10 mouse cellular contexts compared by ENCODE assay signal in genomic region chr8:105446127-105446552, GRCm38 (mm10). TPM values are rescaled to one million over a fixed set of nuclear protein-coding genes. Genes with fewer than 3 reads are reported as not detected.
DNase-seq lines count a peak whose midpoint lies in the region; ATAC-seq and TF ChIP-seq lines count a peak whose summit lies in the region.
"Had no signal": no experiment of that assay in that cellular context is flagged by ENCODE, and none has a peak within 500 bp of the region (broad histone marks: within the 10 kb centered on the region; RNA-seq: fewer than 3 reads in every experiment).

No protein-coding gene starts in this region.

- H3K27me3 ChIP-seq in heart, adult 2 months (ENCODE audit: control insufficient read depth, insufficient read depth, low read length): no peaks in the 10 kb centered on the region
- no peaks in the 10 kb centered on the region for H3K27me3 ChIP-seq in midbrain, embryonic 15.5 days (replicated peaks)

- no peak for TF ChIP-seq EP300 in heart, adult 2 months (IDR thresholded peaks at IDR 0.05; ENCODE audit: insufficient read depth, low read depth, low read length)

- H3K4me3 ChIP-seq in heart, adult 2 months: no peak overlapping the region
- no peak overlapping the region for H3K4me3 ChIP-seq in midbrain, embryonic 15.5 days

- H3K4me1 ChIP-seq in heart, adult 2 months (ENCODE audit: control insufficient read depth, insufficient read depth, low read length): no peaks in the 10 kb centered on the region
- H3K4me1 ChIP-seq in midbrain, embryonic 15.5 days: peaks cover 14% of the 10 kb centered on the region

- no peaks in the 10 kb centered on the region for H3K9me3 ChIP-seq in midbrain, embryonic 15.5 days

- intact Hi-C loops in heart, adult 2 months (cut with DNase I): no loop called here
- intact Hi-C loops in heart, postnatal 36 days (cut with DNase I): no loop called here

- peak; percentile 42; the same call in 1 of the 2 replicates for ATAC-seq in midbrain, embryonic 15.5 days (replicated peaks)
- ATAC-seq in megakaryocyte progenitor cell, adult 5-6 weeks (replicated peaks; ENCODE audit: poor library complexity): no peak
- ATAC-seq in CD4-positive, CD25-positive, alpha-beta regulatory T cell, adult 4 months: no peak
- ATAC-seq: lung, postnatal 0 days had no signal

- peak; percentile 54 to 56 for DNase-seq in heart, adult 2 months
- no peak for DNase-seq in heart, postnatal 36 days
- peak; percentile 82 for DNase-seq in embryo, embryonic 10 days (ENCODE audit: low spot score)
- peak; percentile 45 for DNase-seq in heart, postnatal 4 days
- no peak for DNase-seq in urinary bladder, postnatal 4 days (ENCODE audit: low spot score in 2 of 2)

- peak overlapping the region; percentile 29 for H3K4me2 ChIP-seq in midbrain, embryonic 15.5 days

- peak overlapping the region; percentile 57 for H3K27ac ChIP-seq in heart, adult 2 months
- H3K27ac ChIP-seq in midbrain, embryonic 15.5 days: peak overlapping the region; percentile 57

- H3K9ac ChIP-seq in heart, adult 2 months (ENCODE audit: low read depth, low read length): no peak overlapping the region
- no peak overlapping the region for H3K9ac ChIP-seq in midbrain, embryonic 15.5 days

- TF ChIP-seq POLR2A in heart, adult 2 months (IDR thresholded peaks at IDR 0.05; ENCODE audit: insufficient read depth, low read depth, low read length): no peak

- no peaks in the 10 kb centered on the region for H3K79me2 ChIP-seq in heart, adult 2 months (replicated peaks; ENCODE audit: control insufficient read depth, insufficient read depth, low read length)

- no peak for TF ChIP-seq CTCF in heart, adult 2 months (IDR thresholded peaks at IDR 0.05)

- WGBS in heart, adult 2 months: 27% methylated on average over 4 of the region's 4 CpGs
- WGBS in midbrain, embryonic 15.5 days: 4% methylated on average over 4 of the region's 4 CpGs

- no peaks in the 10 kb centered on the region for H3K36me3 ChIP-seq in heart, adult 2 months (ENCODE audit: control insufficient read depth, insufficient read depth, low read length)
- no peaks in the 10 kb centered on the region for H3K36me3 ChIP-seq in midbrain, embryonic 15.5 days (replicated peaks)

RNA-seq across cellular contexts. Expression of gene Tppp3, which starts 25.2 kb away (rescaled TPM):
- total RNA-seq in heart, adult 2 months (2021): 10 to 100 TPM; 35.0 to 48.8 TPM
- polyA plus RNA-seq in heart, adult 2 months (2012; rRNA removed): 73.7 and 89.2 TPM in 2 replicates
- 10 to 100 TPM; 43.3 to 45.7 TPM for total RNA-seq in heart, postnatal 36 days (2021)
- total RNA-seq in heart, postnatal 4 days (2021): 10 to 100 TPM; 44.4 to 46.1 TPM
- 125 and 127 TPM in 2 replicates for polyA plus RNA-seq in midbrain, embryonic 15.5 days (2015; fragmentation: Nextera tagmentation; extraction: Ambion mirVana)
- 0.27 TPM in 1 of 2 replicates, not detected in the other for total RNA-seq in megakaryocyte progenitor cell, adult 5-6 weeks (2015)
- 0.57 and 2.4 TPM in 2 replicates for total RNA-seq in megakaryocyte progenitor cell, adult 5-6 weeks (2017)
- polyA plus RNA-seq in CD4-positive, CD25-positive, alpha-beta regulatory T cell, adult 4 months (2017; shearing (Covaris generic)): 1 to 10 TPM; 1.2 to 1.4 TPM

RNA-seq across cellular contexts. Expression of gene Lrrc36, which starts 32.8 kb away (rescaled TPM):
- total RNA-seq in heart, adult 2 months (2021): under 1 TPM; 0.45 to 0.47 TPM
- 0.67 and 0.94 TPM in 2 replicates for polyA plus RNA-seq in heart, adult 2 months (2012; rRNA removed)
- total RNA-seq in heart, postnatal 36 days (2021): under 1 TPM; 0.41 to 0.56 TPM
- under 1 TPM; 0.50 to 0.93 TPM for total RNA-seq in heart, postnatal 4 days (2021)
- polyA plus RNA-seq in midbrain, embryonic 15.5 days (2015; fragmentation: Nextera tagmentation; extraction: Ambion mirVana): 0.97 and 1.3 TPM in 2 replicates
- total RNA-seq in megakaryocyte progenitor cell, adult 5-6 weeks (2015): 0.30 TPM in 1 of 2 replicates, not detected in the other
- 0.91 and 1.2 TPM in 2 replicates for total RNA-seq in megakaryocyte progenitor cell, adult 5-6 weeks (2017)
- polyA plus RNA-seq in CD4-positive, CD25-positive, alpha-beta regulatory T cell, adult 4 months (2017; shearing (Covaris generic)): not detected
- polyA plus RNA-seq: stomach, embryonic 14.5 days had no signal

RNA-seq across cellular contexts. Expression of gene Kctd19, which starts 32.8 kb away (rescaled TPM):
- under 1 TPM; 0.13 to 0.25 TPM for total RNA-seq in heart, adult 2 months (2021)
- polyA plus RNA-seq in heart, adult 2 months (2012; rRNA removed): 0.08 and 0.15 TPM in 2 replicates
- under 1 TPM; 0.24 to 0.53 TPM for total RNA-seq in heart, postnatal 36 days (2021)
- not detected for total RNA-seq in heart, postnatal 4 days (2021)
- not detected in 2 replicates for polyA plus RNA-seq in midbrain, embryonic 15.5 days (2015; fragmentation: Nextera tagmentation; extraction: Ambion mirVana)
- not detected in 2 replicates for total RNA-seq in megakaryocyte progenitor cell, adult 5-6 weeks (2015)
- 0.12 TPM in 1 of 2 replicates, not detected in the other for total RNA-seq in megakaryocyte progenitor cell, adult 5-6 weeks (2017)
- not detected for polyA plus RNA-seq in CD4-positive, CD25-positive, alpha-beta regulatory T cell, adult 4 months (2017; shearing (Covaris generic))
- polyA plus RNA-seq: stomach, embryonic 14.5 days had no signal

RNA-seq across cellular contexts. Expression of gene Zdhhc1, which starts 50.6 kb away (rescaled TPM):
- 10 to 100 TPM; 13.0 to 13.3 TPM for total RNA-seq in heart, adult 2 months (2021)
- polyA plus RNA-seq in heart, adult 2 months (2012; rRNA removed): 37.5 and 40.5 TPM in 2 replicates
- 10 to 100 TPM; 14.5 to 14.9 TPM for total RNA-seq in heart, postnatal 36 days (2021)
- total RNA-seq in heart, postnatal 4 days (2021): 10 to 100 TPM; 14.6 to 15.9 TPM
- 36.5 and 39.9 TPM in 2 replicates for polyA plus RNA-seq in midbrain, embryonic 15.5 days (2015; fragmentation: Nextera tagmentation; extraction: Ambion mirVana)
- 4.8 and 5.7 TPM in 2 replicates for total RNA-seq in megakaryocyte progenitor cell, adult 5-6 weeks (2015)
- 2.7 and 5.0 TPM in 2 replicates for total RNA-seq in megakaryocyte progenitor cell, adult 5-6 weeks (2017)
- 1 to 10 TPM in 1 of 2 experiments, under 1 TPM in 1; 0.97 to 1.5 TPM for polyA plus RNA-seq in CD4-positive, CD25-positive, alpha-beta regulatory T cell, adult 4 months (2017; shearing (Covaris generic))

Comparison
In these comparisons a context has a peak if more than half of its experiments do, and no peak if none do; other contexts are left out.
1. DNase-seq: peak in heart, adult 2 months (2 of 2), embryo, embryonic 10 days (single experiment) and heart, postnatal 4 days (single experiment); none in heart, postnatal 36 days (0 of 2) and urinary bladder, postnatal 4 days (0 of 2).
2. RNA of gene Tppp3, which starts 25.2 kb away (total RNA-seq): 35.0 to 48.8 TPM in heart, adult 2 months, 44.4 to 46.1 TPM in heart, postnatal 4 days and 43.3 to 45.7 TPM in heart, postnatal 36 days; 0.27 to 2.4 TPM in megakaryocyte progenitor cell, adult 5-6 weeks; every median in the first group is over 10 times any median in the second.